Mouse (Mus musculus) liver, embryonic 16.5 days (tissue): ENCODE measurements around the gene Ddx47. TPM values are rescaled to one million over a fixed set of nuclear protein-coding genes. Genes with fewer than 3 reads are reported as not detected.
A peak's percentile ranks its signal among the peaks of the same experiment; 100 is the strongest.

Source experiments
- ATAC-seq: fragments of 200-750 bp; cut with Nextera tagmentation; 2 replicates; pipeline ENCODE4 v1.8.0; 2017; ENCODE audit warnings: low read depth, mild to moderate bottlenecking, moderate number of reproducible peaks, moderate library complexity
- H3K27ac ChIP-seq: fragments of 300-500 bp; sonication (generic); 2 replicates; pipeline ENCODE4 v1.5.1; 2014; ENCODE audit warnings: mild to moderate bottlenecking, low read length
- H3K27me3 ChIP-seq: fragments of 300-500 bp; sonication (generic); 2 replicates; pipeline ENCODE4 v1.6.1; 2014; ENCODE audit warnings: low read depth, low read length, mixed read lengths; ENCODE audit not compliant: control insufficient read depth, insufficient read depth
- H3K36me3 ChIP-seq: fragments of 300-500 bp; sonication (generic); 2 replicates; pipeline ENCODE4 v1.6.1; 2014; ENCODE audit warnings: mild to moderate bottlenecking; ENCODE audit not compliant: control insufficient read depth, insufficient read depth
- H3K4me1 ChIP-seq: fragments of 300-500 bp; sonication (generic); 2 replicates; pipeline ENCODE4 v1.6.1; 2014; ENCODE audit warnings: low read depth, low read length, mixed read lengths; ENCODE audit not compliant: control insufficient read depth
- H3K4me2 ChIP-seq: fragments of 300-500 bp; sonication (generic); 2 replicates; pipeline ENCODE4 v1.6.1; 2014; ENCODE audit warnings: low read depth, low read length, mixed read lengths
- H3K4me3 ChIP-seq: fragments of 300-500 bp; sonication (generic); 2 replicates; pipeline ENCODE4 v1.5.1; 2014; ENCODE audit warnings: low read depth, mild to moderate bottlenecking, low read length
- H3K9ac ChIP-seq: fragments of 300-500 bp; sonication (generic); 2 replicates; pipeline ENCODE4 v1.6.1; 2014; ENCODE audit warnings: low read depth, low read length
- H3K9me3 ChIP-seq: fragments of 300-500 bp; sonication (generic); replicated peaks from 2 replicates; pipeline ENCODE4 v1.6.1; 2016; ENCODE audit warnings: low read length; ENCODE audit not compliant: control insufficient read depth
- WGBS: fragments of 180-500 bp; shearing (Covaris S2); extraction: QIAGEN DNeasy Blood & Tissue Kit; methylation state at CpG from one replicate; pipeline ENCODE4 v1.1.7; 2014; ENCODE audit not compliant: insufficient replicate concordance; 5-methylcytosine and 5-hydroxymethylcytosine counted together
- polyA plus RNA-seq: library from polyadenylated mRNA; unstranded; fragments of >200 nt; fragmentation: Nextera tagmentation; extraction: Ambion mirVana; gene quantifications from 2 replicates; pipeline ENCODE4 v1.2.1, GENCODE M21; 2015

Ddx47 gene
- polyA plus RNA-seq, 1 experiment from 2014 or later: 47.9 TPM

GRCm38 (mm10) chr6:134998076-134998475, 13.3 kb upstream of the Ddx47 start:
- no peak overlapping the region for H3K4me3 ChIP-seq
- no peaks in the 10 kb centered on the region for H3K9me3 ChIP-seq
- H3K4me2 ChIP-seq: no peak overlapping the region
- no peak for ATAC-seq
- H3K9ac ChIP-seq: no peak overlapping the region
- H3K27me3 ChIP-seq: no peaks in the 10 kb centered on the region
- WGBS: 75% methylated on average over 8 of the region's 8 CpGs
- no peaks in the 10 kb centered on the region for H3K4me1 ChIP-seq
- no peaks in the 10 kb centered on the region for H3K36me3 ChIP-seq
- H3K27ac ChIP-seq: no peak overlapping the region

- ATAC-seq: no peak
- Histone ChIP-seq H3K36me3 (no peaks in the 10 kb centered on the region), H3K9me3 (no peaks in the 10 kb centered on the region), H3K4me2 (no peak overlapping the region), H3K9ac (no peak overlapping the region), H3K27me3 (no peaks in the 10 kb centered on the region), H3K4me1 (no peaks in the 10 kb centered on the region), H3K4me3 (no peak overlapping the region), H3K27ac (no peak overlapping the region)
- 65% methylated on average over 3 of the region's 3 CpGs for WGBS
Observed at GRCm38 (mm10) chr6:134998781-134999180, 12.6 kb upstream of the Ddx47 start.

DNA sequence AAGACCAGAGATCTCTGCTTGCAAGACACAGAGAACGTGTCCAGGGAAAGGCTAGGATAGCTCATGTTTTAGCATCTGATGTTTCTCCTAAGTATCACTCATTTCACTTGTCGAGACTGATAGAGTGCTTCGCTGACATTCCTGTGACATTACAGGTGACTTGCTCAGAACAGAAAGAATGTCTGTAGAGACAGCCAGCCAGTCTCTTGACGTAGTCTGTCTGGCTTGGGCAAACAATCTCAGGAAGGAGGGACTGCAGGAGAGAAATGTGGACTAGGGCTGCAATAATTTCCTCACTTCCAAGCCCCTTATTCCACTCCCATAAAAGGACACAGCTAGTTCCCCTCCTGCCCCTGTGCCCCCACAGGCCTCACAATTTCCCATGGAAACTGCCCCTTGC, 11.1 kb upstream of the Ddx47 start:
- H3K4me2 ChIP-seq: no peak overlapping the region
- no peak for ATAC-seq
- no peaks in the 10 kb centered on the region for H3K36me3 ChIP-seq
- H3K27me3 ChIP-seq: no peaks in the 10 kb centered on the region
- H3K4me3 ChIP-seq: no peak overlapping the region
- H3K9ac ChIP-seq: no peak overlapping the region
- no peak overlapping the region for H3K27ac ChIP-seq
- WGBS: 50% methylated on average over 4 of the region's 4 CpGs
- no peaks in the 10 kb centered on the region for H3K9me3 ChIP-seq
- H3K4me1 ChIP-seq: no peaks in the 10 kb centered on the region

GRCm38 (mm10) chr6:135001991-135002390, 9.4 kb upstream of the Ddx47 start:
- Histone ChIP-seq H3K9me3 (no peaks in the 10 kb centered on the region), H3K4me2 (no peak overlapping the region), H3K27ac (no peak overlapping the region), H3K36me3 (no peaks in the 10 kb centered on the region), H3K4me3 (no peak overlapping the region), H3K9ac (no peak overlapping the region), H3K27me3 (no peaks in the 10 kb centered on the region), H3K4me1 (peaks cover 9% of the 10 kb centered on the region)
- ATAC-seq: no peak
- WGBS: 56% methylated on average over 4 of the region's 4 CpGs

- H3K9ac ChIP-seq: no peak overlapping the region
- H3K27ac ChIP-seq: peak overlapping the region; percentile 37; the same call in 1 of the 2 replicates
- H3K4me2 ChIP-seq: peak overlapping the region; percentile 2; the same call in 1 of the 2 replicates
- peaks cover 28% of the 10 kb centered on the region for H3K4me1 ChIP-seq
- no peaks in the 10 kb centered on the region for H3K9me3 ChIP-seq
- H3K27me3 ChIP-seq: no peaks in the 10 kb centered on the region
- H3K36me3 ChIP-seq: no peaks in the 10 kb centered on the region
- ATAC-seq: peak; percentile 62
- H3K4me3 ChIP-seq: no peak overlapping the region
- WGBS: 30% methylated on average over 4 of the region's 4 CpGs
Observed at GRCm38 (mm10) chr6:135006372-135006771, 5.0 kb upstream of the Ddx47 start.

DNA sequence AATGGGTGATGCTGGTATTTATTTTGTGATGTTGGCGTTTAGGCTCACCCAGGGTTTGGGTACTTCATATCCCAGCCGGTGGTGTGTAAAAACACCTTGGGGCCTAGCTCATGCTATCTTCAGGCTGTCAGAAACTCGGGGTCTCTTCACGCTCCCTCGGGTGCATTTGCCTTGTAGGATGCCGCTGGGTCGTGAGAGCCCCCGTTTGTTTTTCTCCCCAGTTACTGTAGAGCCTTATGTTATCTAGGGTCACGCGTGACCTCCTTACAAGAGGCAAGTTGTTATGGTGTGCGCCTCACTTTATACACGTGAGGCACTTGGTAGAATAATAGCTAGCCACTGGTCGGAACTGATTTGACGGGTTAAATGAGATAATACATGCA, 313 bp downstream of the Ddx47 start:
- ATAC-seq: peak; percentile 22

GRCm38 (mm10) chr6:135017211-135017610, 5.8 kb downstream of the Ddx47 start:
- no peak for ATAC-seq
- Histone ChIP-seq H3K36me3 (peaks cover 76% of the 10 kb centered on the region), H3K27me3 (no peaks in the 10 kb centered on the region), H3K9ac (no peak overlapping the region), H3K4me3 (no peak overlapping the region), H3K4me2 (no peak overlapping the region), H3K9me3 (no peaks in the 10 kb centered on the region), H3K27ac (no peak overlapping the region), H3K4me1 (peaks cover 4% of the 10 kb centered on the region)
- 37% methylated on average over 11 of the region's 11 CpGs for WGBS

More for the DNA sequence above, 313 bp downstream of the Ddx47 start:
- Histone ChIP-seq H3K4me1 (peaks cover 26% of the 10 kb centered on the region), H3K36me3 (peaks cover 30% of the 10 kb centered on the region), H3K4me3 (peak overlapping the region; percentile 88), H3K27ac (peak overlapping the region; percentile 45; the same call in 1 of the 2 replicates), H3K9me3 (no peaks in the 10 kb centered on the region), H3K27me3 (no peaks in the 10 kb centered on the region), H3K4me2 (peak overlapping the region; percentile 80), H3K9ac (peak overlapping the region; percentile 79)
- under 1% methylated on average over 14 of the region's 14 CpGs for WGBS

DNA sequence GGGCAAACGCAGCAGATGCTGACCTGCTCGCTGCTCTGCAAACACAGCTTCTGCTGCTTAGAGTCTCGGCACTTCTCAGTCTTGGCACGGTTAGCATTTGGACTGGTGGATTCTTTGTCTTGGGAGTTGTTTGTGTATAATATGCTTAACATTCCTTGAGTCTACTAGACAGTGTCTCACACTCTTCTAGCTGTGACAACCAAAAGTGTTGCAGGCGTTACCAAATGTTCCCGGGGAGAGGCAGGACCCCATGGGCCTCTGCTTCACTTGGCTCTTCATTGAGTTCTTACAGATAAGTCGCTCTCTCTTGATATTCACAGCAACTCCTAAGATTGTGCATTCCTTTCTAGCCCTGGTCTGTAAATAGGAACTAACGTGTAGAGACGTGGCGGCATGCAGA, 8.2 kb downstream of the Ddx47 start:
- Histone ChIP-seq H3K9me3 (no peaks in the 10 kb centered on the region), H3K9ac (no peak overlapping the region), H3K36me3 (peaks cover 81% of the 10 kb centered on the region), H3K4me3 (no peak overlapping the region), H3K27ac (no peak overlapping the region), H3K4me2 (no peak overlapping the region), H3K4me1 (no peaks in the 10 kb centered on the region), H3K27me3 (no peaks in the 10 kb centered on the region)
- WGBS: 84% methylated on average over 10 of the region's 10 CpGs
- no peak for ATAC-seq

- Histone ChIP-seq H3K27me3 (no peaks in the 10 kb centered on the region), H3K4me1 (no peaks in the 10 kb centered on the region), H3K4me3 (no peak overlapping the region), H3K4me2 (no peak overlapping the region), H3K27ac (no peak overlapping the region), H3K36me3 (peaks cover 60% of the 10 kb centered on the region), H3K9me3 (no peaks in the 10 kb centered on the region), H3K9ac (no peak overlapping the region)
- ATAC-seq: no peak
- WGBS: 72% methylated on average over 3 of the region's 3 CpGs
Observed at GRCm38 (mm10) chr6:135021633-135022032, 10.2 kb downstream of the Ddx47 start.
